Mouse (Mus musculus) c-Kit-positive CD71-negative TER-119-negative erythroid progenitor cells, embryonic 14.5 days (primary cell): ENCODE measurements around the gene Ffar2.

Source experiments
- DNase-seq: peaks from one replicate; pipeline ENCODE4 v3.0.0-alpha.2; 2013; ENCODE audit warnings: low read depth

Ffar2 gene

GRCm38 (mm10) chr7:30769236-30769635 lies 54.3 kb downstream of the Ffar2 start:
- no peak for DNase-seq
